Mouse (Mus musculus): ENCODE results near the gene Sept9. TPM values are rescaled to one million over a fixed set of nuclear protein-coding genes. Genes with fewer than 3 reads are reported as not detected.
A peak's percentile ranks its signal among the peaks of the same experiment; 100 is the strongest.

Gene Sept9
- 135 and 139 TPM in 2 replicates for polyA plus RNA-seq (2015; fragmentation: Nextera tagmentation; extraction: Ambion mirVana)

DNA sequence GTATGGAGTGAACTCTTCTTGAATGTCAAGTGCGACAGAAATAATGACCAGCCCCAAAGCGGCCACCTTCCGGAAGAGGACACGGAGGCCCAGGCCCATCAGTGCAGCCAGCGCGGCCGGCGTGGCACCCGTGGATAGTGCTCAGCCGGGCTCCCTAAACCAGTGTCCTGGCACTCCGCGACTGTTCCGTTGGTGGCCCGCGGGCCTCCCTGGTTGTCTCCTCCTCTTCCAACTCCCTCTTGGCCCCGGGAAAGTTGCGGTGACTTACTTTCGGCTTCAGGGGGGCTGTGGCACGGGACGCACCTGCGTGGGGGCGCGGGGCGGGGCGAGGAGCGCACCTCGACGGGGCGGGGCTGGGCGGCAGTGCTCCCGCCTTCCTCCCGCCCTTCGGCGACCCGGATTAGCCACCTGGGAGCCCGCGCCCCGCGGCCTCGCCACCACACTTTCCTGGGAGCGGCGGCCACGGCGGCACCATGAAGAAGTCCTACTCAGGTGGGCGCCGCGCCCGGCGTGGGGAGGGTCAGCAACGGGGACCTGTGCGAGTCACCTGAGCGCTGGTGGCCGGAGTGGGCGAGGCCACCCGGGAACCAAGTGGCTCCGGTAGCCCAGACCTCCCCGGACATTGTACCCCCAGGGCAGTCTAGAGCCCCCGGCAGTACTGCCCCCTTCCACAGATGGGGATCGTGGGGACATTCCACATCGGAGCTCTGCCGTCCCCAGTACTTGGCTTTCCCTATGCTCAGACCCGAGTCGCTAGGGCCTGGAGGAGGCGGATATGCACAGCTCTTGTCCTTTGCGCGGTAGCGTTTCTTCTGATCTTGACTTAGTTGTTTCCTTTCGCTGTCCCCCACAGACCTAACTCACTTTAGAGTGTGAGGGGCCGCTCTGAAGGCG is at the start of gene Sept9:
TSS of gene Sept9 (plus strand) at position 380 of the 894 bp plus-strand sequence.
- peak within 1 kb of the TSS; percentile 49 for H3K4me3 ChIP-seq
- H3K9me3 ChIP-seq, result no peaks in the 10 kb centered on the region
- H3K9ac ChIP-seq, result peak within 1 kb of the TSS; percentile 27; the same call in 1 of the 2 replicates
- H3K4me1 ChIP-seq, result peaks cover 56% of the 10 kb centered on the region
- H3K27me3 ChIP-seq, result peaks cover 17% of the 10 kb centered on the region
- H3K27ac ChIP-seq, result 0 out of 2 replicates have a peak within 1 kb of the TSS, but pooled peaks have one; percentile 27
- 1% methylated on average over 55 of the region's 70 CpGs for WGBS
- ATAC-seq (ENCODE audit: insufficient number of reproducible peaks, low FRiP score, low TSS enrichment, low read depth), result no peak
- H3K4me2 ChIP-seq, result peak within 1 kb of the TSS; percentile 94
- no peaks in the 10 kb centered on the region for H3K36me3 ChIP-seq

- Histone ChIP-seq H3K4me2 (no peak overlapping the region), H3K27me3 (no peaks in the 10 kb centered on the region), H3K9ac (no peak overlapping the region), H3K36me3 (peaks cover 89% of the 10 kb centered on the region), H3K4me1 (peaks cover 12% of the 10 kb centered on the region; the same call in 1 of the 2 replicates), H3K4me3 (no peak overlapping the region), H3K27ac (no peak overlapping the region), H3K9me3 (no peaks in the 10 kb centered on the region)
- ATAC-seq (ENCODE audit: insufficient number of reproducible peaks, low FRiP score, low TSS enrichment, low read depth), result no peak
- 73% methylated on average over 9 of the region's 9 CpGs for WGBS
Measured at GRCm38 (mm10) chr11:117150467-117150966, 48.9 kb upstream of the Sept9 start.

DNA sequence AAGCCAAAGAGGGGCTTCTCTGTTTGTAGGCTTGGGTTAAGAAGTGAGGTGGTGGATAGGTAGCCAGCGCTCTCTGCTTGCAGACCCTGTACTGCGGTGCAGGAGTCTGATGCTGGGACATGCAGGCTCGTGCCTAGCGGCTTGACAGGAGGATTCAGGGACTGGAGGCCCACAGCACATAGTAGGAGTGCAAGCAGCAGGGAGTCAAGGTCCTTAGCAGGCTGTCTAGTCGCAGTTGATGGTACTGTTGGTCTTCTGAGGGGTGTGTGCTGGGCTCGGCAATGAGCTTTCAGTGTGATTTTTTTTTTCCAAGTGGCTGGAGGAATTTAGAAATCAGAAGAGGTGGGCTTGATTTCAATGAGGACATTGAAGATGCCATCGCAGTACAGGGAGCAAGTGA is 48.0 kb upstream of the Sept9 start:
- no peaks in the 10 kb centered on the region for H3K27me3 ChIP-seq
- 94% methylated on average over 7 of the region's 7 CpGs for WGBS
- ATAC-seq (ENCODE audit: insufficient number of reproducible peaks, low FRiP score, low TSS enrichment, low read depth), result no peak
- H3K27ac ChIP-seq, result no peak overlapping the region
- peaks cover 89% of the 10 kb centered on the region for H3K36me3 ChIP-seq
- peaks cover 17% of the 10 kb centered on the region for H3K4me1 ChIP-seq
- H3K9me3 ChIP-seq, result no peaks in the 10 kb centered on the region
- H3K9ac ChIP-seq, result no peak overlapping the region
- H3K4me2 ChIP-seq, result no peak overlapping the region
- H3K4me3 ChIP-seq, result no peak overlapping the region

DNA sequence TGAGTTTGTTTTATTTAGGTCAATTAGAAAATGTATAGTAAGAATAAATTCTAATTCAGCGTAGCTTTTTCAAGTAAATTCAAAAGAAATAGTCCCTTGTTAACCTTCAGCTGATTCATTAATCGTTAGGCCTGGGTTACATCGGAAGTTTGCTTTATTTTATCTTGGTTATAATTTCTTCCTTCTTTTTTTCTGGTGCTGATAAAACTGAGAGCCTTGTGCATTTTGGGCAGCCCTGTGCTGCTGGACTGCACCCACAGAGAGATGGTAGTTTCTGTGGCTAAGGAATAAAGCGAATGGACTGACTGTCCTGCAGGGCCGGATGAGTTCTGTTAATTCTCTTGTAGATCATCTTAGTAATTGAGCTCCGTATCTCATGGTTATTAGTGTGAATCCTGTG is 46.9 kb upstream of the Sept9 start:
- Histone ChIP-seq H3K9me3 (no peaks in the 10 kb centered on the region), H3K4me2 (no peak overlapping the region), H3K36me3 (peaks cover 87% of the 10 kb centered on the region), H3K27me3 (no peaks in the 10 kb centered on the region), H3K4me3 (no peak overlapping the region), H3K4me1 (peaks cover 20% of the 10 kb centered on the region), H3K9ac (no peak overlapping the region), H3K27ac (no peak overlapping the region)
- 70% methylated on average over 6 of the region's 6 CpGs for WGBS
- ATAC-seq (ENCODE audit: insufficient number of reproducible peaks, low FRiP score, low TSS enrichment, low read depth), result no peak

DNA sequence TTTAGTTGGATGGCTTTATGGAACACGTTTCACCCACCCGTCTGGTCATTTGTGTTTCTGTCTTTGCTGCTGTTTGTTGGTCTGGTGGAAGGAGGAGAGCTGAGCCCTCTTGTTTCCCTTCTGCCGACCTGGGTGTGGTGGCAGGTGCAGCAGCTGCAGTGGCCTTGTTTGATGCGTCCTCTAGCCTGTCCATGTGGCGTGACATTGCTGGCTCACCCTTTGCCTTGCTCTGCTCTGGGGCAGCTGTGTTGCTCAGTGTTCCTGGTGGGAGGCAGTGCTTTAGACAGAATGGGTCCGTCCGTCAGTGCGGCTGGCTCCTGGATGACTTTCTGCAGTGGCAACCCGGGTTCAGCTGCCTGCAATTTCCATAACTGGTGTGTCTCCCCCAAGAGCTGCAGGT is 45.9 kb upstream of the Sept9 start:
- Histone ChIP-seq H3K27me3 (no peaks in the 10 kb centered on the region), H3K4me2 (no peak overlapping the region), H3K9me3 (no peaks in the 10 kb centered on the region), H3K4me3 (no peak overlapping the region), H3K4me1 (peaks cover 29% of the 10 kb centered on the region), H3K27ac (no peak overlapping the region), H3K9ac (no peak overlapping the region), H3K36me3 (peaks cover 86% of the 10 kb centered on the region)
- 71% methylated on average over 9 of the region's 9 CpGs for WGBS
- no peak for ATAC-seq (ENCODE audit: insufficient number of reproducible peaks, low FRiP score, low TSS enrichment, low read depth)

GRCm38 (mm10) chr11:117154088-117154815 is 45.2 kb upstream of the Sept9 start:
- Histone ChIP-seq H3K4me2 (no peak overlapping the region), H3K4me1 (peaks cover 29% of the 10 kb centered on the region), H3K27ac (no peak overlapping the region), H3K9ac (no peak overlapping the region), H3K9me3 (no peaks in the 10 kb centered on the region), H3K4me3 (no peak overlapping the region), H3K27me3 (no peaks in the 10 kb centered on the region), H3K36me3 (peaks cover 86% of the 10 kb centered on the region)
- 61% methylated on average over 7 of the region's 7 CpGs for WGBS
- ATAC-seq (ENCODE audit: insufficient number of reproducible peaks, low FRiP score, low TSS enrichment, low read depth), result no peak

GRCm38 (mm10) chr11:117156725-117157124 is 42.7 kb upstream of the Sept9 start:
- Histone ChIP-seq H3K4me1 (peaks cover 37% of the 10 kb centered on the region), H3K4me3 (no peak overlapping the region), H3K27me3 (no peaks in the 10 kb centered on the region), H3K4me2 (no peak overlapping the region), H3K9me3 (no peaks in the 10 kb centered on the region), H3K9ac (no peak overlapping the region), H3K36me3 (peaks cover 76% of the 10 kb centered on the region), H3K27ac (no peak overlapping the region)
- no peak for ATAC-seq (ENCODE audit: insufficient number of reproducible peaks, low FRiP score, low TSS enrichment, low read depth)
- WGBS, result 25% methylated on average over 13 of the region's 15 CpGs

DNA sequence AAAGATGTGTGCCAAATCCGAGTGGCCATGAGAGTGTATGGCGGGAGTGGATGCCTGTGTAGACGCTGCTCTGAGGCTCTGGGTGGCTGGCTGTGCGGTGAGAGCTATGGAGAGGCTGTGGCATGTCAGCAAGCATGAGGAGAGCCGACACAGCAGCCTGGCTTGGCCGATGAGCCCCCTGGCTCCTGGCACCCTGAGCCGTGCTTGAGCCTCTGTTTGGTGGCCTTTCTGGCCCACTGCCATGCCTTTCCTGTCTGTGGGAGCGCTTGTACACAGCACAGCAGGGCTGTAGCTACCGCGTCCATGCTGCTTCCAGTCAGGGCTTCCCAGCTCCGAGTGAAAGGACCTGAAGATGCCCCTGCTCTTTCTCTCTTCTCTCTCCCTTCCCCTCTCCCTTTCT is 41.1 kb upstream of the Sept9 start:
- WGBS, result 59% methylated on average over 11 of the region's 11 CpGs
- Histone ChIP-seq H3K4me2 (no peak overlapping the region), H3K9ac (no peak overlapping the region), H3K27ac (no peak overlapping the region), H3K4me1 (peaks cover 32% of the 10 kb centered on the region), H3K9me3 (no peaks in the 10 kb centered on the region), H3K27me3 (no peaks in the 10 kb centered on the region), H3K4me3 (no peak overlapping the region), H3K36me3 (peaks cover 67% of the 10 kb centered on the region)
- no peak for ATAC-seq (ENCODE audit: insufficient number of reproducible peaks, low FRiP score, low TSS enrichment, low read depth)

DNA sequence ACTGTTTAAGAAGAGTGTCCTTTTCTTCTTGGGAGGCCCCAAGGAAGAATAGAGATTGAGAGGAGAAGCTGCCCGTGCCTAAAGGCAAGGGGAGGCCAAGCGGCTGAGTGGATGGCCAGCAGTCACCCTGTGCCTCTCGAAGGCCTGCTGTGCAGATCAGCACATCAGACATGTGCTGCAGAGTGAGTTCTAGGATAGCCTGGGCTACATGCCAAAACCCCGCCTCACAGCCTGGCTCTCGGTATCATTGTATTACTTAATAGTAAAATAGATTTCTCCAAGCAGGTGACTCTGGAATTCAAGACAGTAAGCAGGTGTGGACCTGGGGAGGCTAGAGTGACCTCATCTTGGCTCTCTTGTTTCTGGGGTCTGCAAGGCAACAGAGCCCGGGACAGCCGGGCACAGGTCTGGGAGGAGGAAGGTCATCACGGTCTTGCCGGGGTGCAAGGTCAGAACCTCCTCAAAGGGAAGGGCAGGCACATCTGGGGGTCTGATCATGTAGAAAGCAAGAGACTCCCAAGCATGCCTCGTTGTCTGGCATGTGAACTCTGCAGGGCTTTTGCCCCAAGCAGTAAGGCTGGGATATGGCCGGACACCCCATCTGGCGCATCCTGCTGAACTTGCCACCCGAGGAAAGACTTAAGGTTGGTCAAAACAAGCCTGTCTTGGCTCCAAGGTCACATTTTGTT is 40.1 kb upstream of the Sept9 start:
- H3K36me3 ChIP-seq, result peaks cover 59% of the 10 kb centered on the region
- H3K4me1 ChIP-seq, result peaks cover 25% of the 10 kb centered on the region
- H3K4me2 ChIP-seq, result no peak overlapping the region
- no peaks in the 10 kb centered on the region for H3K27me3 ChIP-seq
- H3K9me3 ChIP-seq, result no peaks in the 10 kb centered on the region
- WGBS, result 76% methylated on average over 13 of the region's 13 CpGs
- H3K4me3 ChIP-seq, result no peak overlapping the region
- ATAC-seq (ENCODE audit: insufficient number of reproducible peaks, low FRiP score, low TSS enrichment, low read depth), result no peak
- no peak overlapping the region for H3K27ac ChIP-seq
- H3K9ac ChIP-seq, result no peak overlapping the region

- H3K9ac ChIP-seq, result no peak overlapping the region
- H3K4me3 ChIP-seq, result no peak overlapping the region
- ATAC-seq (ENCODE audit: insufficient number of reproducible peaks, low FRiP score, low TSS enrichment, low read depth), result no peak
- H3K4me1 ChIP-seq, result peaks cover 25% of the 10 kb centered on the region
- peaks cover 53% of the 10 kb centered on the region for H3K36me3 ChIP-seq
- no peaks in the 10 kb centered on the region for H3K27me3 ChIP-seq
- no peaks in the 10 kb centered on the region for H3K9me3 ChIP-seq
- 63% methylated on average over 5 of the region's 5 CpGs for WGBS
- H3K4me2 ChIP-seq, result no peak overlapping the region
- H3K27ac ChIP-seq, result no peak overlapping the region
Measured at GRCm38 (mm10) chr11:117159946-117160307, 39.5 kb upstream of the Sept9 start.

GRCm38 (mm10) chr11:117160791-117161190 is 38.7 kb upstream of the Sept9 start:
- no peak for ATAC-seq (ENCODE audit: insufficient number of reproducible peaks, low FRiP score, low TSS enrichment, low read depth)
- 89% methylated on average over 12 of the region's 12 CpGs for WGBS
- Histone ChIP-seq H3K9ac (no peak overlapping the region), H3K27ac (no peak overlapping the region), H3K27me3 (no peaks in the 10 kb centered on the region), H3K4me2 (no peak overlapping the region), H3K9me3 (no peaks in the 10 kb centered on the region), H3K4me1 (peaks cover 25% of the 10 kb centered on the region), H3K4me3 (no peak overlapping the region), H3K36me3 (peaks cover 45% of the 10 kb centered on the region)
